Mouse (Mus musculus): Measurements from ENCODE around the gene Tepp. TPM values are rescaled to one million over a fixed set of nuclear protein-coding genes. Genes with fewer than 3 reads are reported as not detected.

Tepp gene
- total RNA-seq, 2 experiments from 2014 or later, result not detected

DNA sequence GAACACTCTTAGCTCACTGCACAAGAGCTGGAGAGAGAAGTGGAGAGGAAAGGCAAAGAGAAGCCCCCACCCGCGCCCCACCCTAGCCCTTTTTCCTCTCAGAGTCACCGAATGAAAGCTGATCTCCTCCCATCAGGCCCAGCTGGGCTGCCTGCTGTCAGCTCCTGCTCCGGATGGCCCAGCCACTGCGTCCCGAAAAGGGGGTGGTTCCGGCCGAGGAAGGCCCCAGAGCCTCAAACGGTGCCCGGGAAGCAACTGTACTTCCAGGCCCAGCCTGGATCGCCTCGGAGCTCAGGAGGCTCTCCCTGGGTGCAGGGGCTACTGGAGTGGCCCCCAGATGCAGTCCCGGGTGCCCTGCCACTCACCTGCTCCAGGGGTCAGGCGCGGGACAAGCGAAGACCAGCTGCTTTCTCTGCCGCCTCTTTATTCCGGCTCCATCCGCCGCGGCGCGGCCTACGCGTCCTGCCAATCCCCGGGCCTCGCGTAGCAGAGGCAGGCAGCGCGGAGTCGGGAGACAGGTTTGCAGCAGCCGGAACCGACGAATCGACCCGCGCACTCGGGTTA, 20.9 kb downstream of the Tepp start:
- DNase-seq (ENCODE audit: low spot score in 2 of 2), result no peak

DNA sequence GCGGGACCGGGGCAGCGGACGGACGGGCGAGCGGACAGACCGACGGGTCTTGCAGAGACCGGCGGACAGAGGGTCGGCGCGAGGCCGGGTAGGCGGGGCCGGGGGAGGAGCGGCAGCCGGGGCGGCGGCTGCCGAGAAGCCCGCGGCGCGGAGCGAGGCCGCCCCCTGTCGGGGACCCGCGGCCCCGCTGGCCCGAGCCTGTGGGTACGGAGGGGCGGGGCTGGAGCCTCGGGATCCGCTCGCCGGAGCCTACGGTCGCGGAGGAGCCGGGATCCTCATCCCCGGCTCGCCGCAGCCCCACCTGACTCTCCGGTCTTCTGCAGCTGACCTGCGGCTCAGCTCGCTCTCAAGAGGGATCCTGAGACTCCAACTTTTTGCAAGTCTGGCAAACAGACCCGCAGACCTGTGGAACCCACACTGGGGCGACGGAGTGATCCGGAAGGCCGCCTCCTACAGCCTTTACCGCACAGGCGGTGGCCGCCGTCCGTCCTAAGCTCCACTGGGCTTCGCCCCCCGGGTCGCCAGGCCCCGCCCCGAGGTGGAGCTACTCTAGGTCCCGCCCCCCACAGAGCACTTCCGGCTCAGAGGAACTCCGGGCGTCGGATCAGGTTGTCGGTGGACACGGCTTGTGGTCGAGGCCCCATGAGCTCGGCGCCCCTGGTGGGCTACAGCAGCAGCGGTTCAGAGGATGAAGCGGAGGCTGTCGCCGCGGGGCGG, 21.5 kb downstream of the Tepp start, which contains the start of the genes Zfp319 and Usb1:
Gene Zfp319 (minus strand): TSS at position 231 of the 717 bp plus-strand sequence.
Gene Usb1 (plus strand): TSS at position 565 of the 717 bp plus-strand sequence.
- DNase-seq (ENCODE audit: low spot score in 2 of 2), result peak; percentile 89 to 92

- no peak for DNase-seq (ENCODE audit: low spot score in 2 of 2)
These were observed 22.3 kb downstream of the Tepp start for GRCm38 (mm10) chr8:95332437-95333199.

GRCm38 (mm10) chr8:95335706-95336105, 25.3 kb downstream of the Tepp start:
- DNase-seq (ENCODE audit: low spot score in 2 of 2), result no peak

DNA sequence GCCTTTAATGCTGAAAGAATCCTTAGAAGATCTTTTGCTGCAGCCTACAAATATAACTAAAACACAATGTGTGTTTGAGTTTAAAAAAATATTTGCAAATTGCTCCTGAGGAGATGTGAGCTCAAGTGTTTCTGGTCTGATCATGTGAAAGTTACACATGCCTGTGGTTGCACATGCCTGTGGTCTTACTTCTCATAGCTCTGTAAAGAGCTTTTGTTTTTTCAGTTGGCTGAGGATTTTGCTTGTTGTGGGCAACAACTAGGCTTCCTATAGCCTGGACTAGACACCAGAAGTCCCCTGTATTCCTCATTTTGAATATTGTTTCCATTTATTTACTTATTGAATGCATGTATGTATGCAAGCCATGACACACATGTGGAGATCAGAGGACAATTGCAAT, 26.0 kb downstream of the Tepp start:
- DNase-seq (ENCODE audit: low spot score in 2 of 2), result no peak

- DNase-seq (ENCODE audit: low spot score in 2 of 2), result no peak
These were observed 31.4 kb downstream of the Tepp start for GRCm38 (mm10) chr8:95341721-95342120.

DNA sequence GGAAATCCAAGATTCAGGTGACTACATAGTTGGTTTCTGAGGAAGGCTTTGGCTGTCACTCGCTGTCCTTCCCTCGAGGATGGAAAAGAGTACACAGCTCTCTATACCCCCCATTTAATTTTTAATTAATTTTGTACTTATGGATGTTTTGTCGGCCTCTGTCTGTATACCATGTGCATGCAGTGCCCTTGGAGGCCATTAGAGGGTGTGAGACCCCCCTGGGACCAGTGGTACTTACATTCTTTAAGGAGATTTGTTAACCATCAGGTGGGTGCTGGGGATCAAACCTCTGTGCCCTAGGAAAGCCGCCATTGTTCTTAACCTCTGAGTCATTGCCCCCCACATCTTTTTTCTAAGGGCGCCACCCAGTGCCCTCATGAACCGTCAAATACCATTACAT, 34.3 kb downstream of the Tepp start:
- DNase-seq (ENCODE audit: low spot score in 2 of 2), result no peak

DNA sequence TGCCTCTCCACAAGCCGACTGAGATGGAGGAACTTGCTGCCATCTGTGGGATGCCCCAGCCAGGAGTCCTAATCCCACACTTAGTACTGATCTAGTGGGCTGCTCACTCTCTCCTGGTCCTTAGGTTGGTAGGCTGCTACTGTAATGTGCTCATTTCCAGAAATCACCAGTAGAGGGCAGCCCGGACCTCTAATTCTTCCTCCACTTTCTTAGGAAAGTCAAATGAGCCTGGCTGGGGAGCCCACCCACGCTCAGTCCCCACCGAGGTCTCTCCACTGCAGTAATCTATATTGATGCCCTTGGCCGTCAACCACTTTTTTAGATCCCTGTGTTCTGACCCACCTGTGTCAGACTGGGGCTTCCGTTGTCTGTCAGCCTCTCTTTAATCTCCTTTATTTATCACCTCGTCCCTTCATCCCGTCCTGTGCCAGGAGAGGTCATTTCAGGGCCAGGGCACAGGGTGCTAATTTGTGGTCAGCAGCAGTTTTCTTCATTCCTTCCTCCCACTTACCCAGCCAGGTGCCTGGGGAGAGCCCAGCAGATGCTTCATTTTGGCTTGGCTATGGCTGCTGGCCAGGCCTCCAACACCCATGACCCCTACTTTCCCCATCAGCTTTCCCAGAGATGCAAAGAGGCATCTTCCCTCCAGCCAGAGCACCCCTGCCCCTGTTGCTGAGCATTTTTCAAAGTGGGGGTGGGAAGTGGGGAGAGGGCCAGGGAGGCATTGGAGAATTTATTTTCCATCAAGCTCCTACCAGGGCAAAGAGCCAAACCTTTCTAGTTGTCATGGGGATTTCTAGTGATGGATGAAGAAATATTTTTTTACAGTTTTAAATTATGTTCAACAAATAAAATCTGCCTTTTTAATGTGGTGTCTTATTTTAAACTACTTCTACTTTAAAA, 36.5 kb downstream of the Tepp start:
- DNase-seq (ENCODE audit: low spot score in 2 of 2), result peak; percentile 73 to 74

DNA sequence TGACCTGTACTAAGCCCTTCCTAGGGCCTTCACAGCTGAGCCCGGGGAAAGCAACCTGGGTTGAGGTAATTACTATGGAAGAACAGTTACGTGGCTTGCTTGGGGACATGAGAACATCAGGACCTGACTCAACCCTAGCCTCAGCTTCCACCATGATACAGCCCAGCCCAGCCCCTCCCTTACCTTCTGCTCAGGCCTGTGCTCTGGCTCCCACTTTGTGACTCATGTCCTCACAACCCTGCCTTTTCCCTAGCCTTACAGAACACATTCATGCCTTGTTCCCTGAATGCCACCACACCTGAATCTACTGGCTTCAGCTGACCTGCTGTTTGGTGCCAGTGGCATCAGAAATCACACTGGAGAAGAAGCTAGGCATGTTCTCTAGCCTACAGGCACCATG, 38.0 kb downstream of the Tepp start:
- DNase-seq (ENCODE audit: low spot score in 2 of 2), result no peak

DNA sequence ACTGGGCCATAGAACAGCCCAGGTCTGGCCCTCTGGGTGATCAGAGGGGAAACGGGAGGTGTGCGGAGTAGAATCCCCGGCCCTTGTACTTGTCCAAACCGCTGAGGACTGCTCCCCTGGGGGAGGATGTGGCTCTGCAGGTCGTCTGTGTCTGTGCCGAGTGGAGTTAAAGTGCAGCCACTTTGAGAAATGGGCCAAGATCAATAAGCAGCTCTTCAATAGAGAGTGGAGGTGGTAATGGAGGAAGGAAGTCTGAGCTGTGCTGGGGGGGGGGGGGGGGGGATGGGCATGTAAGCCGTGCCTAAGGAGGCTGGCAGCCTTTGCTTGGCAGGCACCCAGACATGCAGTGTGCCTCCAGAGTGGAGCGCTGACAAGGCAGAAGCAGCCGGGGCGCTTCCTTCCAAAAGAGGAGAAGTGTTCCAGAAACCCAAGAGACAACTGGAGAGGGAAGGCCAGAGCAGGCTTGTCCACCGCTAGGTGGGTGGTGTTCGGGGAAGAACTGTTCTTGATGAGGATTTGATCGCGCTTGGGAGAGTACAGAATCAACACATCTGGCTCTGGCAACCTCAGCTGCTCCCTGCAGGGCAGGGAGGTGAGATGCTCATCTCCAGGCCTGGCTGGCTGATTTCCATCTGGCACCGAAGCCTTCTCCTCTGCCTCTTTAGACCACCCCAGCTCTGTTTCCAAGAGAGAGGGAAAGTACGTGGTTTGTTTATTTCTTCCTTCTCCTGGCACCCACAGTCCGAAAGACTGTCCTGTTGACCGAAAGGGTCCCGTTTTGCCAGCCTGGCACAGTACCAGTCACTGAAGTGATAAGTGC, 38.7 kb downstream of the Tepp start:
- peak; percentile 78 to 87 for DNase-seq (ENCODE audit: low spot score in 2 of 2)

- no peak for DNase-seq (ENCODE audit: low spot score in 2 of 2)
These were observed 41.1 kb downstream of the Tepp start for GRCm38 (mm10) chr8:95351461-95351860.

GRCm38 (mm10) chr8:95352151-95352870, 41.9 kb downstream of the Tepp start, which contains the start of gene Mmp15:
Gene Mmp15 (plus strand): TSS chr8:95352268.
- DNase-seq (ENCODE audit: low spot score in 2 of 2), result peak; percentile 54 to 68

- DNase-seq (ENCODE audit: low spot score in 2 of 2), result no peak
These were observed 42.8 kb downstream of the Tepp start for GRCm38 (mm10) chr8:95352871-95353866.

DNA sequence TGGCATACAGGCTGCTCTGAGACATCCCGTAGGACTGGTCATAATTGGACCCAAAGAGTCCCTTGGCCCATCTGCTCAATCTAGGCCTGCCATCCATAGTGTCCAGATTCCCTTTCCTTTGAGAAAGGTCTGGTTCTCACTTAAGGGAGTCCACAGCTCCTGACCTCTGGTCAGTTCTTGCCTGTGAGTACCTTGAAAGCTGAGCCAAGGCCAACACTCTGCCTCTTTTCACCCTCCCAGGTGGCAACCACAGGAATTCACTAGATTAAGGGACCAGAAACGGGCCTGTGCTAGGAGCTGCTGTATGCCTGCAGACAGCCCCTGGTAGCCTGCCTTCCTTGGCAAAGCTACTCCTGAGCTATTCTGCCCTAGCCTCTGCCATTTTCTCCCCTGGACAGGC, 44.2 kb downstream of the Tepp start:
- DNase-seq (ENCODE audit: low spot score in 2 of 2), result no peak

- DNase-seq (ENCODE audit: low spot score in 2 of 2), result no peak
These were observed 48.4 kb downstream of the Tepp start for GRCm38 (mm10) chr8:95358550-95359411.

GRCm38 (mm10) chr8:95360181-95361015, 50.0 kb downstream of the Tepp start:
- DNase-seq (ENCODE audit: low spot score in 2 of 2), result no peak
